Mouse (Mus musculus) heart, adult 2 months (tissue): ENCODE results near the gene Ccr8. TPM values are rescaled to one million over a fixed set of nuclear protein-coding genes. Genes with fewer than 3 reads are reported as not detected.

Source experiments
- DNase-seq, 2 experiments: peaks; one replicate each; pipeline ENCODE4 v3.0.0; 2021
- H3K27ac ChIP-seq: fragments of 200-600 bp; 2 replicates; pipeline ENCODE4 v1.8.1; 2022
- H3K27me3 ChIP-seq: fragments of 200-500 bp; 2 replicates; pipeline ENCODE4 v1.6.1; 2012; ENCODE audit warnings: mild to moderate bottlenecking, low read length, inconsistent platforms, mixed read lengths; ENCODE audit not compliant: control insufficient read depth, insufficient read depth
- H3K36me3 ChIP-seq: fragments of 200-500 bp; 2 replicates; pipeline ENCODE4 v1.6.1; 2012; ENCODE audit warnings: low read length, inconsistent platforms; ENCODE audit not compliant: control insufficient read depth, insufficient read depth
- H3K4me1 ChIP-seq: fragments of 200-500 bp; 2 replicates; pipeline ENCODE4 v1.6.1; 2011; ENCODE audit warnings: low read length; ENCODE audit not compliant: control insufficient read depth, insufficient read depth
- H3K4me3 ChIP-seq: fragments of 200-600 bp; 2 replicates; pipeline ENCODE4 v1.8.1; 2022
- H3K79me2 ChIP-seq: fragments of 200-500 bp; replicated peaks from 2 replicates; pipeline ENCODE4 v1.6.1; 2012; ENCODE audit warnings: mild to moderate bottlenecking, inconsistent platforms, low read length, moderate library complexity, mixed read lengths; ENCODE audit not compliant: control insufficient read depth, insufficient read depth
- H3K9ac ChIP-seq: fragments of 200-500 bp; 2 replicates; pipeline ENCODE4 v1.6.1; 2012; ENCODE audit warnings: low read depth, mild to moderate bottlenecking, control low read depth, inconsistent platforms, low read length, mixed read lengths
- CTCF ChIP-seq: fragments of 200-600 bp; IDR thresholded peaks from 2 replicates; pipeline ENCODE4 v1.8.1; 2022; ENCODE audit warnings: antibody characterized with exemption, mild to moderate bottlenecking, moderate library complexity
- EP300 ChIP-seq: fragments of 200-500 bp; IDR thresholded peaks from 2 replicates; pipeline ENCODE4 v1.6.1; 2011; ENCODE audit warnings: low read depth, low read length, control low read depth; ENCODE audit not compliant: insufficient read depth
- POLR2A ChIP-seq: fragments of 200-500 bp; IDR thresholded peaks from 2 replicates; pipeline ENCODE4 v1.6.1; 2011; ENCODE audit warnings: mild to moderate bottlenecking, low read depth, low read length, control low read depth; ENCODE audit not compliant: insufficient read depth
- WGBS: fragments of 180-500 bp; shearing (Covaris S2); methylation state at CpG from one replicate; pipeline ENCODE4 v1.1.7; 2018; 5-methylcytosine and 5-hydroxymethylcytosine counted together
- intact Hi-C: fragments of 180-260 bp; cut with DNase I; formaldehyde crosslinking; loops from one replicate; pipeline ENCODE4 v1.15.1; 2025
- polyA plus RNA-seq: library from polyadenylated mRNA; depleted of rRNA; stranded (reverse); fragments of >200 nt; gene quantifications from 2 replicates; pipeline ENCODE4 v1.2.3, GENCODE M21; 2012
- total RNA-seq, 2 experiments: library from RNA; stranded (reverse); gene quantifications; 2 replicates each; pipeline ENCODE4 v1.2.3; 2021

Ccr8 gene
- total and polyA plus RNA-seq, 3 experiments = not detected

DNA sequence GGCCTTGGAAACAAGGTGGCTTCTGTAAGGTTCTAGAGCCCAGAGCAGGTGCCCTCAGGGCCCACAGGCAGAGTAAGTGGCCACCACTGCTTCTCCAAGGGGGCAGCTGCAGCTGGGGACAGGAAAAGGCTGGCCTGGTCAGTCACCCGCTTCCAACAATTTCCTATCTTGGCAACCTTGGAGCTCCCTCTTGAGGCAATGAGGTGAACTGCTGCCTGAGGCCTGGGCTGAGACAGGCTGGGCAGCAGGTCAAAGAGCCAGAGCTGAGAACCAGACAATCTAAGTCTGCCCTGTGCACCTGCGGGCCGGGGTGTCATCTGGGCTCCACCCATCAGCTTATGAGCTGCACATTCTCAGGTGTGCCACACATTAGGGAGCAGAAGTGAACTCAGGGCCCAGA is 18.7 kb upstream of the Ccr8 start:
- H3K4me1 ChIP-seq = 0 out of 2 replicates have a peak, but pooled peaks cover 1% of the 10 kb centered on the region
- WGBS = 11% methylated on average over 3 of the region's 3 CpGs
- no peaks in the 10 kb centered on the region for H3K27me3 ChIP-seq
- H3K36me3 ChIP-seq = no peaks in the 10 kb centered on the region
- DNase-seq = peak; percentile 83 to 90
- no peak overlapping the region for H3K4me3 ChIP-seq
- H3K9ac ChIP-seq = no peak overlapping the region
- H3K79me2 ChIP-seq = no peaks in the 10 kb centered on the region
- intact Hi-C loops = loop anchor here (1.0 to 2.0 kb wide), 4 partner anchors 46 to 160 kb away; no protein-coding TSS in a partner anchor
- no peak overlapping the region for H3K27ac ChIP-seq
- TF ChIP-seq EP300 (peak; percentile 85), POLR2A (no peak), CTCF (no peak; the same call in 1 of the 2 replicates)

DNA sequence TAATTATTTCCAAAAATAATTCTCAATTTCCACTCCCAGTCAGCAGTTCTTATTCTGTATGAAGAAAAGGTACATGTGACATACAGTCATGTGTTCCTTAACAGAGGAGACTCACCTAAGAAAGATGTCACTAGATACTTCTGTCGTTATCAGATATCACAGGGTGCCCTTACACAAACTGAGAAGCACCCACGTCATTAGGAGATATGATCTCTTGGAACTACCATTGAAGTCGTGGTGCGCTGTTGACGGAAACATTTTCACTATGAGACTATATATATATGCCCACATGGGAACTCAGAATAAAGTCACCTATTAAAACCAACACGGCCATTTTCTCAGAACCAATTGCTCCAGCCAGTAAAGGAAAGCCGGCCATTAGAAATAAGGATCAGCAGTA is 17.4 kb upstream of the Ccr8 start:
- DNase-seq = no peak
- TF ChIP-seq EP300 = no peak
- TF ChIP-seq POLR2A = no peak
- TF ChIP-seq CTCF = no peak
- intact Hi-C loops = no loop called here
- Histone ChIP-seq H3K4me3 (no peak overlapping the region), H3K27ac (no peak overlapping the region), H3K9ac (no peak overlapping the region), H3K27me3 (no peaks in the 10 kb centered on the region), H3K79me2 (no peaks in the 10 kb centered on the region), H3K36me3 (no peaks in the 10 kb centered on the region), H3K4me1 (0 out of 2 replicates have a peak, but pooled peaks cover 1% of the 10 kb centered on the region)
- 84% methylated on average over 7 of the region's 7 CpGs for WGBS

DNA sequence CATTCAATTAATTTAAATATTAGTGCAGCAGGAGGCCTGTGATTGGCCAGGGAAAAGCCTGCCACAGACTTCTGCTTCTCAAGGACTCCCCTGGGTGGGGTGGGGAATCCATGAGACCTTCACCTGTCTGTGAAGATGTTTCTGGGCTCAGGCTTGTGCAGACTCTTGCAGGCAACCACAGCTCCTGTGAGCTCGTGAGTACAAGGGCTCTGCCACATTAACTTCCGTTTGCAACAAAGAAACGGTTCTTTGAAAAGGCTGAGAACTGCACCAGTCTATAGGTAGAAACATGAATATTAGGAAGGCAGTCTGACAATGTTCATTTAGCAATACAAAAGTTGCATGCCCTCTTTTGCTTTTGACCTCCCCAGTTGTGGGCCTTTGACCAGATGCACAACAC is 13.7 kb upstream of the Ccr8 start:
- intact Hi-C loops = no loop called here
- Histone ChIP-seq H3K79me2 (no peaks in the 10 kb centered on the region), H3K4me3 (no peak overlapping the region), H3K36me3 (no peaks in the 10 kb centered on the region), H3K4me1 (no peaks in the 10 kb centered on the region), H3K9ac (no peak overlapping the region), H3K27me3 (no peaks in the 10 kb centered on the region), H3K27ac (no peak overlapping the region)
- TF ChIP-seq POLR2A (no peak), EP300 (no peak), CTCF (no peak)
- DNase-seq = no peak
- WGBS = 79% methylated on average over 3 of the region's 3 CpGs

GRCm38 (mm10) chr9:120079901-120080300 is 12.0 kb upstream of the Ccr8 start:
- TF ChIP-seq POLR2A (no peak), EP300 (no peak), CTCF (no peak)
- no peaks in the 10 kb centered on the region for H3K79me2 ChIP-seq
- intact Hi-C loops = no loop called here
- no peak for DNase-seq
- H3K9ac ChIP-seq = no peak overlapping the region
- H3K4me3 ChIP-seq = no peak overlapping the region
- WGBS = 61% methylated on average over 7 of the region's 7 CpGs
- no peaks in the 10 kb centered on the region for H3K36me3 ChIP-seq
- H3K27me3 ChIP-seq = no peaks in the 10 kb centered on the region
- H3K4me1 ChIP-seq = no peaks in the 10 kb centered on the region
- H3K27ac ChIP-seq = no peak overlapping the region

- 0 out of 2 replicates have a peak, but pooled peaks have one; percentile 9 for TF ChIP-seq CTCF
- no peak for TF ChIP-seq POLR2A
- no peak for TF ChIP-seq EP300
- Histone ChIP-seq H3K27ac (no peak overlapping the region), H3K9ac (no peak overlapping the region), H3K27me3 (no peaks in the 10 kb centered on the region), H3K4me1 (no peaks in the 10 kb centered on the region), H3K4me3 (no peak overlapping the region), H3K36me3 (no peaks in the 10 kb centered on the region), H3K79me2 (no peaks in the 10 kb centered on the region)
- DNase-seq = peak in 1 of 2 experiments; percentile 20
- intact Hi-C loops = no loop called here
- 72% methylated on average over 8 of the region's 8 CpGs for WGBS
Measured at GRCm38 (mm10) chr9:120080546-120081108, 11.3 kb upstream of the Ccr8 start.

GRCm38 (mm10) chr9:120081247-120081646 is 10.7 kb upstream of the Ccr8 start:
- Histone ChIP-seq H3K36me3 (no peaks in the 10 kb centered on the region), H3K79me2 (no peaks in the 10 kb centered on the region), H3K27ac (no peak overlapping the region), H3K9ac (no peak overlapping the region), H3K27me3 (no peaks in the 10 kb centered on the region), H3K4me3 (no peak overlapping the region), H3K4me1 (no peaks in the 10 kb centered on the region)
- WGBS = 69% methylated on average over 6 of the region's 6 CpGs
- intact Hi-C loops = no loop called here
- TF ChIP-seq CTCF (peak; percentile 14; the same call in 1 of the 2 replicates), POLR2A (no peak)
- no peak for DNase-seq
